Mouse (Mus musculus) brain, adult 2 months (tissue): Measurements from ENCODE around the gene Magi1.
A peak's percentile ranks its signal among the peaks of the same experiment; 100 is the strongest.
"Not testable (repeated sequence)": the region's sequence is repeated elsewhere in the genome, so short reads cannot be mapped to it uniquely, and the experiment has no call there.

Experiments
- DNase-seq: peaks from one replicate; pipeline ENCODE4 v3.0.0; 2011; ENCODE audit warnings: low read depth, low spot score

Gene Magi1

DNA sequence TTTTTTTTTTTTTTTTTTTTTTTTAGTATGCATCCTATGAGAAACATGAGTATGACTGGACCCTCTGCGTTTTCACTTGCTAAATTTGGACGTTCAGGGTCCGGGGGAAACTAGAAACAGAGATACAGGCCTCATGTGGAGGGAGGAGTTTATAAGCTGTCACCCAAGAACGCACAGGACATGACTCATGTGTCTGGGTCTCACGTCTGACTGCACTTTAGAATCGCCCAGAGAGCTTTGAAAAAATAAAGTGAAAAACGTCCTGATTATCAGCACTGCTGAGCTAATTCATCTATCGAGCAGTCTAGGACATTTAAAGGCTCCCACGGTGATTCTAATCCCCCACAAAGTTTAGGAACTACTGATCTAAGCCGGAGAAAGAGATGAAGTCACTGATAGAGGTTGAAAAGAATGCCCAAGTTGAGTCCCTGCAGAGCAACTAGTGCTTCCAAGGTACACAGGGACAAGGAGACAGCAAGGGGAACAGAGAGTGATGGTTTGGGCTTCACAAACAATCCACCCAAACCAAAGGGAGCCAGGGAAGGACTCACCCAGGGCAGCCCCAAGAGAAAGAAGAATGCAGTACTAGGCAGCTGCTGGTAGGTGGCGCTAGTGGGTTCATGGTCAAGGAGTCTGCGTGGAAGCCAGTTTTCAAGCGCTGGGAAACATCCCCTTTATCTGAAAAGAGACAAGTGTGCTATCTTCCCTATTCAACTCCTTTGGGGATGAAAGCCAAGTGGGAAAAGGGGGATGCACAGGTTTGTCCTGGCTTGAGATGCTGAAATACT is 626.3 kb downstream of the Magi1 start:
- DNase-seq, result peak; percentile 70

GRCm38 (mm10) chr6:93648581-93649230 is 635.0 kb downstream of the Magi1 start:
- DNase-seq, result peak; percentile 45

- not testable (repeated sequence) for DNase-seq
Measured at GRCm38 (mm10) chr6:93629735-93630291, 653.9 kb downstream of the Magi1 start.

GRCm38 (mm10) chr6:93627200-93627599 is 656.5 kb downstream of the Magi1 start:
- DNase-seq, result no peak
